Mouse (Mus musculus) right cerebral cortex, adult 2 months (tissue): ENCODE data around the gene Ogfod2.

Experiments used
- DNase-seq, 2 experiments: peaks; one replicate each; pipeline ENCODE4 v3.0.0; 2021 to 2022; ENCODE audit warnings: low spot score in 2 of 2

Gene Ogfod2

GRCm38 (mm10) chr5:124150895-124151294 lies 38.8 kb downstream of the Ogfod2 start:
- no peak for DNase-seq

GRCm38 (mm10) chr5:124152734-124153133 lies 40.6 kb downstream of the Ogfod2 start:
- no peak for DNase-seq

- no peak for DNase-seq
These were observed 43.8 kb downstream of the Ogfod2 start for GRCm38 (mm10) chr5:124155943-124156342.

GRCm38 (mm10) chr5:124158305-124158704 lies 46.2 kb downstream of the Ogfod2 start:
- no peak for DNase-seq

- DNase-seq, result no peak
These were observed 47.4 kb downstream of the Ogfod2 start for GRCm38 (mm10) chr5:124159453-124159852.

- DNase-seq, result no peak
These were observed 49.7 kb downstream of the Ogfod2 start for GRCm38 (mm10) chr5:124161831-124162230.

- peak; percentile 62 to 74 for DNase-seq
These were observed 50.5 kb downstream of the Ogfod2 start for GRCm38 (mm10) chr5:124162577-124162976.

- DNase-seq, result no peak
These were observed 51.3 kb downstream of the Ogfod2 start for GRCm38 (mm10) chr5:124163445-124163844.
